Mouse (Mus musculus) cortical plate, adult 2 months (tissue): Measurements from ENCODE around the gene Mxi1.

Experiments used
- CTCF ChIP-seq: fragments of 200-500 bp; IDR thresholded peaks from 2 replicates; pipeline ENCODE4 v1.5.1; 2011; ENCODE audit warnings: mild to moderate bottlenecking, control low read depth, low read length; ENCODE audit not compliant: insufficient read depth; ENCODE audit errors: extremely low read depth
- POLR2A ChIP-seq: fragments of 200-500 bp; IDR thresholded peaks from 2 replicates; pipeline ENCODE4 v1.6.1; 2011; ENCODE audit warnings: mild to moderate bottlenecking, low read length, control low read depth; ENCODE audit not compliant: insufficient read depth; ENCODE audit errors: extremely low read depth

DNA sequence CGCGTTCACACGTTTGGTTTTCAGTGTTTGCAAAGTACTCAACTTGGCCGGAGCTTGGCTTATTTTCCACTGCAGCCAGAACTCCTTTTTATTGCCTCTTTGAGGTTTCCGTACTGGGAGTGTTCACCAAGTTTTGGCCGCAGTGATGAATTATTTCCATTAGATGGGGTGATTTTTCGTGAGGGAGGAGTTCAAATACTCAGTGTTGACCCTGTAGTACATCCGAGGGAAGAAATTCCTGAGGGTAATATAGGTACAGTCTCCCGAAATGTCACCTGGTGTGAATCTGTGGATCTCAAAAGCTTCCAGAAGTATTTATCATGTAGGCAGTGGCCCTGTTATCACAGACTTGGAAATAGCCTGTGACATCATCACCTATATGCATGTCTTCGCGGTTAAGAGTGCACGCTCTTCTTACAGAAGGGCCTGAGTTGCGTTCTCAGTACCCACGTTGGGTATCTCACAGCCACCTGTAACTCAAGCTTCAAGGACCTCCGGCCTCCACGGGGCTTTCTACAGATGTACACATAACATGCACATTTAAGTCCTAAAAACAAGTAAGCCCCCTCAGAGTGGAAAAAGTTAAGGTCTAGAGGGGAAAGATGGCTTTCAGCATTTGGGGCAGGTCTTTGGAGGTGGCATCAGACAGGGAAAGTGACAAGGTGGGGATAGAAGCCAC is 4.4 kb downstream of the Mxi1 start:
- TF ChIP-seq POLR2A (no peak), CTCF (no peak)
